Mouse (Mus musculus): ENCODE measurements around the gene Tbc1d12.
A peak's percentile ranks its signal among the peaks of the same experiment; 100 is the strongest.

- TF ChIP-seq POLR2A (IDR thresholded peaks at IDR 0.05; ENCODE audit: borderline replicate concordance, extremely low read depth, insufficient read depth, insufficient read length, poor library complexity, severe bottlenecking) (no peak), CTCF (IDR thresholded peaks at IDR 0.05; ENCODE audit: borderline replicate concordance, extremely low read depth, insufficient read depth, insufficient read length) (peak; percentile 38; the same call in 1 of the 2 replicates)
Measured at GRCm38 (mm10) chr19:38880300-38880699, 43.9 kb downstream of the Tbc1d12 start.

All from brain, embryonic 14.5 days (tissue).